Mouse (Mus musculus): ENCODE measurements around the gene Mylk2. TPM values are rescaled to one million over a fixed set of nuclear protein-coding genes. Genes with fewer than 3 reads are reported as not detected.

Mylk2 gene
- polyA plus RNA-seq, 1 experiment from 2014 or later, result not detected

DNA sequence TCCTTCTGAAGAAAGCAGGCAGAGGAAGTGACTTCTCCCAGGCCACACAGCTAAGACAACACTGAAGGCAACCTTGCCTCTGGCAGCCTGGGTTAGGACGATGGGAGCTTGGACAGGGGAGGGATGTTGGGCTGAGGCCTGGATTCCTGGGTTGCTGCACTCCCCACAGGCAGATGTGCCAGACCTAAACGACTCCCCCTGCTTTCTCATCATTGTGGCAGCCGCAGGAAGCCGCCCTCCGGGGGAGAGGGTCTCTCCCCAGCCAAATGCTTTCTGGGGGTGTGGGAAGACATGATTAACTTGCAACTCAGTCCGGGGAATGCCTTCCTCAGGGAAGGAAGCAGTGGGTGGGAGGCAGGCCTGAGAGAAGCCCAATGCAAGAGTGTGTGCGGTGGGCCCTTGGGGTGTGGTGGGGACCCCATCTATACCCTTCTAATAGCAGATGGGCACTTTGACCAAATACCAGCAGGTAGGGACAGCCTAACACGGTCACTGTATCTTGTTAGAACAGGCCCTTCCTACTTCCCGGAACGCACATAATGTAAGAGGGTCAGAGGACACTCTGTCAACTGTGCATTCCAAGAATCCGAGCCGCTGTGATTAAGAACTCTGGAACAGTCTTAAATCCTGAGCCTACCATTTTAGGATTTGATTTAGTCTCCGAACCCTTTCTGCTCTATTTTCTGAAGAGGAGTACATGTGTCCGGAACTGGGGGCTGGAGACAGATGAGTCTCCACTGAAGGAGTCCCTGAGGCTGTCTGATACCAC is 17.3 kb downstream of the Mylk2 start:
- Histone ChIP-seq H3K9ac (ENCODE audit: low read depth, low read length) (no peak overlapping the region), H3K27ac (ENCODE audit: low read depth, low read length) (no peak overlapping the region), H3K4me1 (replicated peaks; ENCODE audit: control insufficient read depth, insufficient read depth, low read length) (0 out of 2 replicates have a peak, but pooled peaks cover 2% of the 10 kb centered on the region), H3K36me3 (ENCODE audit: control insufficient read depth, insufficient read depth, low read length) (no peaks in the 10 kb centered on the region), H3K4me2 (replicated peaks; ENCODE audit: low read depth, low read length) (no peak overlapping the region), H3K9me3 (ENCODE audit: control insufficient read depth, low read length) (no peaks in the 10 kb centered on the region), H3K27me3 (ENCODE audit: control insufficient read depth, insufficient read depth, low read length) (no peaks in the 10 kb centered on the region), H3K4me3 (ENCODE audit: low read depth, low read length) (no peak overlapping the region)
- 55% methylated on average over 14 of the region's 14 CpGs for WGBS
- ATAC-seq (ENCODE audit: low FRiP score), result no peak
- no peak for DNase-seq (ENCODE audit: low spot score)

- WGBS, result 76% methylated on average over 3 of the region's 3 CpGs
- ATAC-seq (ENCODE audit: low FRiP score) (no peak), DNase-seq (ENCODE audit: low spot score) (no peak)
- H3K4me1 ChIP-seq (replicated peaks; ENCODE audit: control insufficient read depth, insufficient read depth, low read length), result 0 out of 2 replicates have a peak, but pooled peaks cover 2% of the 10 kb centered on the region
- no peaks in the 10 kb centered on the region for H3K36me3 ChIP-seq (ENCODE audit: control insufficient read depth, insufficient read depth, low read length)
- no peak overlapping the region for H3K4me3 ChIP-seq (ENCODE audit: low read depth, low read length)
- H3K9me3 ChIP-seq (ENCODE audit: control insufficient read depth, low read length), result no peaks in the 10 kb centered on the region
- H3K27ac ChIP-seq (ENCODE audit: low read depth, low read length), result no peak overlapping the region
- H3K27me3 ChIP-seq (ENCODE audit: control insufficient read depth, insufficient read depth, low read length), result no peaks in the 10 kb centered on the region
- no peak overlapping the region for H3K4me2 ChIP-seq (replicated peaks; ENCODE audit: low read depth, low read length)
- H3K9ac ChIP-seq (ENCODE audit: low read depth, low read length), result no peak overlapping the region
These were observed 17.8 kb downstream of the Mylk2 start for GRCm38 (mm10) chr2:152928988-152929370.

DNA sequence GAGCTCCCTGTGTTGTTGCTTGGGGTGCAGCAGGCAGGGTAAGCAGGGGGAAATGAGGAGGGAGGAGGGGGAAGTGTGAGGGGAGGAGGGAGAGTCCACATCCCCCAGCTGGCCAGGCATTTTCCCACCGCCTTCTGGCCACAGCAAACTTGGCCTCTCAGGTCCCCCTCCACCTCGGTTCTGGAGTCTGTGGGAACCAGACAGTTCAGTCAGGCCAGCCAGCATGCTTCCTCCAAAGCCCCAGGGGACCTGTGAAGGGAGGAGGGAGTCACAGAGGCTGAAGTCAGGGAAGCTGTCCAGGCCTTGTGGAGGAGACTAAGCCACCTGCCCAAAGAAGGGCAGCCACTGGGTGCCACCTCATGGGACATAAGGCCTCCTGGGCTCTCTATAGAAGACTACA is 19.1 kb downstream of the Mylk2 start:
- no peak for ATAC-seq (ENCODE audit: low FRiP score)
- no peak overlapping the region for H3K27ac ChIP-seq (ENCODE audit: low read depth, low read length)
- 38% methylated on average over 2 of the region's 2 CpGs for WGBS
- H3K36me3 ChIP-seq (ENCODE audit: control insufficient read depth, insufficient read depth, low read length), result no peaks in the 10 kb centered on the region
- 0 out of 2 replicates have a peak, but pooled peaks cover 2% of the 10 kb centered on the region for H3K4me1 ChIP-seq (replicated peaks; ENCODE audit: control insufficient read depth, insufficient read depth, low read length)
- no peak for DNase-seq (ENCODE audit: low spot score)
- no peaks in the 10 kb centered on the region for H3K27me3 ChIP-seq (ENCODE audit: control insufficient read depth, insufficient read depth, low read length)
- no peak overlapping the region for H3K4me3 ChIP-seq (ENCODE audit: low read depth, low read length)
- no peaks in the 10 kb centered on the region for H3K9me3 ChIP-seq (ENCODE audit: control insufficient read depth, low read length)
- no peak overlapping the region for H3K9ac ChIP-seq (ENCODE audit: low read depth, low read length)
- no peak overlapping the region for H3K4me2 ChIP-seq (replicated peaks; ENCODE audit: low read depth, low read length)

GRCm38 (mm10) chr2:152931456-152932160 is 20.5 kb downstream of the Mylk2 start:
- H3K9ac ChIP-seq (ENCODE audit: low read depth, low read length), result no peak overlapping the region

GRCm38 (mm10) chr2:152933048-152933447 is 21.9 kb downstream of the Mylk2 start, which contains the start of gene Foxs1:
Foxs1 (minus strand) TSS chr2:152933208.
- DNase-seq (ENCODE audit: low spot score), result no peak
- H3K36me3 ChIP-seq (ENCODE audit: control insufficient read depth, insufficient read depth, low read length), result no peaks in the 10 kb centered on the region
- H3K4me2 ChIP-seq (replicated peaks; ENCODE audit: low read depth, low read length), result no peak within 1 kb of the TSS
- 0 out of 2 replicates have a peak, but pooled peaks cover 2% of the 10 kb centered on the region for H3K4me1 ChIP-seq (replicated peaks; ENCODE audit: control insufficient read depth, insufficient read depth, low read length)
- no peaks in the 10 kb centered on the region for H3K9me3 ChIP-seq (ENCODE audit: control insufficient read depth, low read length)
- WGBS, result 42% methylated on average over 9 of the region's 9 CpGs
- no peaks in the 10 kb centered on the region for H3K27me3 ChIP-seq (ENCODE audit: control insufficient read depth, insufficient read depth, low read length)
- no peak for ATAC-seq (ENCODE audit: low FRiP score)
- no peak within 1 kb of the TSS for H3K27ac ChIP-seq (ENCODE audit: low read depth, low read length)
- no peak within 1 kb of the TSS for H3K4me3 ChIP-seq (ENCODE audit: low read depth, low read length)
- H3K9ac ChIP-seq (ENCODE audit: low read depth, low read length), result no peak within 1 kb of the TSS

More at GRCm38 (mm10) chr2:152931456-152932160, 20.5 kb downstream of the Mylk2 start:
- WGBS, result 71% methylated on average over 12 of the region's 12 CpGs
- Histone ChIP-seq H3K4me2 (replicated peaks; ENCODE audit: low read depth, low read length) (no peak overlapping the region), H3K27ac (ENCODE audit: low read depth, low read length) (no peak overlapping the region), H3K36me3 (ENCODE audit: control insufficient read depth, insufficient read depth, low read length) (no peaks in the 10 kb centered on the region), H3K27me3 (ENCODE audit: control insufficient read depth, insufficient read depth, low read length) (no peaks in the 10 kb centered on the region), H3K9me3 (ENCODE audit: control insufficient read depth, low read length) (no peaks in the 10 kb centered on the region), H3K4me3 (ENCODE audit: low read depth, low read length) (no peak overlapping the region), H3K4me1 (replicated peaks; ENCODE audit: control insufficient read depth, insufficient read depth, low read length) (0 out of 2 replicates have a peak, but pooled peaks cover 2% of the 10 kb centered on the region)
- no peak for DNase-seq (ENCODE audit: low spot score)
- no peak for ATAC-seq (ENCODE audit: low FRiP score)

- 0 out of 2 replicates have a peak, but pooled peaks cover 2% of the 10 kb centered on the region for H3K4me1 ChIP-seq (replicated peaks; ENCODE audit: control insufficient read depth, insufficient read depth, low read length)
- H3K27ac ChIP-seq (ENCODE audit: low read depth, low read length), result no peak overlapping the region
- DNase-seq (ENCODE audit: low spot score) (peak; percentile 71), ATAC-seq (ENCODE audit: low FRiP score) (no peak)
- no peak overlapping the region for H3K9ac ChIP-seq (ENCODE audit: low read depth, low read length)
- no peak overlapping the region for H3K4me3 ChIP-seq (ENCODE audit: low read depth, low read length)
- H3K4me2 ChIP-seq (replicated peaks; ENCODE audit: low read depth, low read length), result no peak overlapping the region
- no peaks in the 10 kb centered on the region for H3K9me3 ChIP-seq (ENCODE audit: control insufficient read depth, low read length)
- WGBS, result 41% methylated on average over 5 of the region's 5 CpGs
- H3K36me3 ChIP-seq (ENCODE audit: control insufficient read depth, insufficient read depth, low read length), result no peaks in the 10 kb centered on the region
- no peaks in the 10 kb centered on the region for H3K27me3 ChIP-seq (ENCODE audit: control insufficient read depth, insufficient read depth, low read length)
These were observed 22.5 kb downstream of the Mylk2 start for GRCm38 (mm10) chr2:152933614-152934013.

GRCm38 (mm10) chr2:152939846-152940245 is 28.7 kb downstream of the Mylk2 start:
- Histone ChIP-seq H3K4me2 (replicated peaks; ENCODE audit: low read depth, low read length) (no peak overlapping the region), H3K27me3 (ENCODE audit: control insufficient read depth, insufficient read depth, low read length) (peaks cover 38% of the 10 kb centered on the region), H3K4me1 (replicated peaks; ENCODE audit: control insufficient read depth, insufficient read depth, low read length) (peaks cover 7% of the 10 kb centered on the region; the same call in 1 of the 2 replicates), H3K9me3 (ENCODE audit: control insufficient read depth, low read length) (no peaks in the 10 kb centered on the region), H3K27ac (ENCODE audit: low read depth, low read length) (no peak overlapping the region), H3K36me3 (ENCODE audit: control insufficient read depth, insufficient read depth, low read length) (no peaks in the 10 kb centered on the region), H3K4me3 (ENCODE audit: low read depth, low read length) (no peak overlapping the region), H3K9ac (ENCODE audit: low read depth, low read length) (no peak overlapping the region)
- 11% methylated on average over 4 of the region's 4 CpGs for WGBS
- ATAC-seq (ENCODE audit: low FRiP score), result no peak
- DNase-seq (ENCODE audit: low spot score), result peak; percentile 75

DNA sequence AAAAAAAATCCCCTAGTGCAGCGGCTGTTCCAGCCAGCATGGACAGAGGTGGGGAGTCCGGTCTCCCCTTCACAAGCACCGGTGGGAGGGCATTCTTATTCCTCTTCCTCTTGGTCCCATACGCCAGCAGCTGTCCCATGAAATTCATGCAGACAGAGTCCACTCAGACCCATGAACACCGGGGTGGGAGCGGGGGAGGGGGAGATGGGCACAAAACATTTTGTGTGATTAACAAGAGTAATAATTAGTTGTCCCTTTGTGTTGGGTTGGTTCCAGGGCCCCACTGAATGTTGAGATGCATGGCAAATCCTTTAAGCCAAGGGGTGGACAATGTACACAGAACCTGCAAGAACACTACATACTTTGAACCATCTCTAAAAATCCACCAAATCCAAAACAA is 30.0 kb downstream of the Mylk2 start:
- no peaks in the 10 kb centered on the region for H3K36me3 ChIP-seq (ENCODE audit: control insufficient read depth, insufficient read depth, low read length)
- no peak overlapping the region for H3K9ac ChIP-seq (ENCODE audit: low read depth, low read length)
- no peak overlapping the region for H3K4me3 ChIP-seq (ENCODE audit: low read depth, low read length)
- no peak for DNase-seq (ENCODE audit: low spot score)
- H3K4me1 ChIP-seq (replicated peaks; ENCODE audit: control insufficient read depth, insufficient read depth, low read length), result peaks cover 7% of the 10 kb centered on the region; the same call in 1 of the 2 replicates
- H3K9me3 ChIP-seq (ENCODE audit: control insufficient read depth, low read length), result no peaks in the 10 kb centered on the region
- H3K27me3 ChIP-seq (ENCODE audit: control insufficient read depth, insufficient read depth, low read length), result peaks cover 38% of the 10 kb centered on the region
- no peak overlapping the region for H3K27ac ChIP-seq (ENCODE audit: low read depth, low read length)
- 84% methylated on average over 6 of the region's 6 CpGs for WGBS
- no peak for ATAC-seq (ENCODE audit: low FRiP score)
- no peak overlapping the region for H3K4me2 ChIP-seq (replicated peaks; ENCODE audit: low read depth, low read length)
